ENCODE assay signal across 8 mouse cellular contexts in genomic region chr1:180386951-180387749, GRCm38 (mm10). TPM values are rescaled to one million over a fixed set of nuclear protein-coding genes. Genes with fewer than 3 reads are reported as not detected.
DNase-seq lines count a peak whose midpoint lies in the region; ATAC-seq and TF ChIP-seq lines count a peak whose summit lies in the region.

No protein-coding gene starts in this region.

- peak; percentile 61 for TF ChIP-seq CTCF in C2C12 (IDR thresholded peaks at IDR 0.05; ENCODE audit: control insufficient read depth, insufficient read depth, insufficient read length)

- H3K27ac ChIP-seq in heart, embryonic 14.5 days (replicated peaks in 1 of 2; ENCODE audit: control insufficient read depth in 1 of 2, insufficient read depth in 1 of 2, low read depth in 2 of 2, low read length in 2 of 2): peak overlapping the region; percentile 76 to 86
- peak overlapping the region; percentile 76 for H3K27ac ChIP-seq in liver, embryonic 13.5 days
- peak overlapping the region; percentile 93 for H3K27ac ChIP-seq in stomach, embryonic 16.5 days (ENCODE audit: low read length)

- H3K27me3 ChIP-seq in C2C12 (ENCODE audit: control insufficient read depth, insufficient read depth, insufficient read length): no peaks in the 10 kb centered on the region
- H3K27me3 ChIP-seq in heart, embryonic 14.5 days (ENCODE audit: control insufficient read depth, insufficient read depth, low read length): no peaks in the 10 kb centered on the region
- H3K27me3 ChIP-seq in liver, embryonic 13.5 days: no peaks in the 10 kb centered on the region
- H3K27me3 ChIP-seq in stomach, embryonic 16.5 days (ENCODE audit: control insufficient read depth, insufficient read depth, low read length): no peaks in the 10 kb centered on the region

- peaks cover 12 to 45% of the 10 kb centered on the region in 2 experiments for H3K4me1 ChIP-seq in heart, embryonic 14.5 days (ENCODE audit: control insufficient read depth in 2 of 2, insufficient read depth in 2 of 2, low read length in 2 of 2)
- peaks cover 59% of the 10 kb centered on the region for H3K4me1 ChIP-seq in liver, embryonic 13.5 days (replicated peaks)
- peaks cover 55% of the 10 kb centered on the region for H3K4me1 ChIP-seq in stomach, embryonic 16.5 days (ENCODE audit: control insufficient read depth, insufficient read depth, low read length)

- no peaks in the 10 kb centered on the region for H3K9me3 ChIP-seq in heart, embryonic 14.5 days (ENCODE audit: control insufficient read depth, low read length)
- H3K9me3 ChIP-seq in liver, embryonic 13.5 days (replicated peaks): no peaks in the 10 kb centered on the region
- no peaks in the 10 kb centered on the region for H3K9me3 ChIP-seq in stomach, embryonic 16.5 days (replicated peaks; ENCODE audit: control insufficient read depth, low read length)

- 4% methylated on average over 27 of the region's 27 CpGs for WGBS in heart, embryonic 14.5 days
- 3% methylated on average over 27 of the region's 27 CpGs for WGBS in liver, embryonic 13.5 days (ENCODE audit: insufficient replicate concordance)
- under 1% methylated on average over 27 of the region's 27 CpGs for WGBS in stomach, embryonic 16.5 days

- no peaks in the 10 kb centered on the region for H3K36me3 ChIP-seq in C2C12 (ENCODE audit: control insufficient read depth, insufficient read depth)
- H3K36me3 ChIP-seq in heart, embryonic 14.5 days (ENCODE audit: control insufficient read depth, insufficient read depth, low read length): no peaks in the 10 kb centered on the region
- no peaks in the 10 kb centered on the region for H3K36me3 ChIP-seq in liver, embryonic 13.5 days
- H3K36me3 ChIP-seq in stomach, embryonic 16.5 days (ENCODE audit: control insufficient read depth, insufficient read depth, low read length): no peaks in the 10 kb centered on the region

- peak overlapping the region; percentile 77 for H3K4me2 ChIP-seq in heart, embryonic 14.5 days (ENCODE audit: low read length)
- peak overlapping the region; percentile 82 for H3K4me2 ChIP-seq in liver, embryonic 13.5 days
- peak overlapping the region; percentile 68 for H3K4me2 ChIP-seq in stomach, embryonic 16.5 days (ENCODE audit: low read depth, low read length)

- peak; percentile 99 for ATAC-seq in erythroid progenitor cell, adult 5-6 weeks (replicated peaks; ENCODE audit: low FRiP score, poor library complexity, severe bottlenecking)
- ATAC-seq in heart, embryonic 14.5 days (ENCODE audit: insufficient number of reproducible peaks, insufficient read depth, low FRiP score, low read depth): peak; percentile 99
- peak; percentile 98 for ATAC-seq in liver, embryonic 13.5 days (ENCODE audit: low read depth)
- peak; percentile 98 for ATAC-seq in stomach, embryonic 16.5 days (ENCODE audit: insufficient read depth, low FRiP score)

- no peaks in the 10 kb centered on the region for H3K79me3 ChIP-seq in C2C12 (ENCODE audit: low read depth)

- peak overlapping the region; percentile 72 for H3K9ac ChIP-seq in heart, embryonic 14.5 days (ENCODE audit: low read length)
- H3K9ac ChIP-seq in liver, embryonic 13.5 days: peak overlapping the region; percentile 65
- peak overlapping the region; percentile 69 for H3K9ac ChIP-seq in stomach, embryonic 16.5 days (ENCODE audit: low read length)

- H3K79me2 ChIP-seq in C2C12 (ENCODE audit: control insufficient read depth, insufficient read depth): no peaks in the 10 kb centered on the region

- H3K4me3 ChIP-seq in C2C12 (ENCODE audit: insufficient read depth, poor library complexity, severe bottlenecking): peak overlapping the region; percentile 3
- H3K4me3 ChIP-seq in heart, embryonic 14.5 days (ENCODE audit: control insufficient read depth in 1 of 2, insufficient read depth in 1 of 2, low read depth in 1 of 2, low read length in 2 of 2): peak overlapping the region; percentile 40 to 48
- H3K4me3 ChIP-seq in liver, embryonic 13.5 days (replicated peaks): peak overlapping the region; percentile 55
- H3K4me3 ChIP-seq in stomach, embryonic 16.5 days (replicated peaks; ENCODE audit: low read length): peak overlapping the region; percentile 46

- DNase-seq in brain, embryonic 18.5 days (ENCODE audit: low read depth, low spot score): peak; percentile 93
- DNase-seq in kidney, postnatal 14 days: peak; percentile 99
- DNase-seq in liver, embryonic 13.5 days: peak; percentile 98
- DNase-seq in neural tube, embryonic 10.5 days (ENCODE audit: extremely low spot score, low spot score): peak; percentile 99

- H3ac ChIP-seq in C2C12 (ENCODE audit: control insufficient read depth, insufficient read length, low read depth): peak overlapping the region; percentile 29

TF ChIP-seq in C2C12, 6 proteins besides CTCF, POLR2A, EP300 and RAD21:
- TF ChIP-seq USF1 (IDR thresholded peaks at IDR 0.05; ENCODE audit: low read depth): no peak
- no peak for TF ChIP-seq CEBPB (IDR thresholded peaks at IDR 0.05; ENCODE audit: low read depth)
- TF ChIP-seq FOSL1 (IDR thresholded peaks at IDR 0.05; ENCODE audit: insufficient read depth, low read length, poor library complexity, severe bottlenecking): no peak
- TF ChIP-seq MYOG (IDR thresholded peaks at IDR 0.05; ENCODE audit: control insufficient read depth, extremely low read depth, insufficient read length): no peak
- TF ChIP-seq MAX (IDR thresholded peaks at IDR 0.05): no peak
- TF ChIP-seq MYOD1 (IDR thresholded peaks at IDR 0.05; ENCODE audit: control insufficient read depth, insufficient read length, low read depth): no peak

RNA-seq across cellular contexts. Expression of gene Itpkb, which starts 56.9 kb away (rescaled TPM):
- 1.1 TPM for polyA plus RNA-seq in C2C12 (2012; fragmentation: generic; extraction: Trizol)
- total RNA-seq in erythroid progenitor cell, adult 5-6 weeks (2015; ENCODE audit: low replicate concordance): 2.5 and 6.5 TPM in 2 replicates
- 1.9 and 2.6 TPM in 2 replicates for total RNA-seq in erythroid progenitor cell, adult 5-6 weeks (2017; ENCODE audit: low replicate concordance)
- 5.5 and 5.6 TPM in 2 replicates for polyA plus RNA-seq in heart, embryonic 14.5 days (2014; fragmentation: Nextera tagmentation; extraction: Ambion mirVana)
- polyA plus RNA-seq in liver, embryonic 13.5 days (2015; fragmentation: Nextera tagmentation; extraction: Ambion mirVana): 1.3 TPM in 2 replicates
- polyA plus RNA-seq in stomach, embryonic 16.5 days (2015; fragmentation: Nextera tagmentation; extraction: Ambion mirVana): 6.0 and 7.2 TPM in 2 replicates

Comparison
In these comparisons a context has a peak if more than half of its experiments do, and no peak if none do; other contexts are left out.
1. Peak in every context shown above with its lines: DNase-seq, ATAC-seq, H3K4me3 ChIP-seq and H3K27ac ChIP-seq.
2. H3K4me3 ChIP-seq: peak in every context shown above with its lines; median percentile 55 in liver, embryonic 13.5 days; 46 in stomach, embryonic 16.5 days; 44 in heart, embryonic 14.5 days; 3 in C2C12.